Mouse (Mus musculus) 3134 (cell line): ENCODE measurements at regions not wholly inside any gene's neighbourhood (a gene's known extent, or its start where the extent isn't known, plus 50 kb on each side); places are given as distances from the start of the nearest gene placed in this dataset.

ENCODE experiments used
- DNase-seq: peaks from one replicate; pipeline ENCODE4 v3.0.0-alpha.2; 2011; ENCODE audit warnings: low spot score; ENCODE audit not compliant: insufficient read length; ENCODE audit errors: extremely low read depth

DNA sequence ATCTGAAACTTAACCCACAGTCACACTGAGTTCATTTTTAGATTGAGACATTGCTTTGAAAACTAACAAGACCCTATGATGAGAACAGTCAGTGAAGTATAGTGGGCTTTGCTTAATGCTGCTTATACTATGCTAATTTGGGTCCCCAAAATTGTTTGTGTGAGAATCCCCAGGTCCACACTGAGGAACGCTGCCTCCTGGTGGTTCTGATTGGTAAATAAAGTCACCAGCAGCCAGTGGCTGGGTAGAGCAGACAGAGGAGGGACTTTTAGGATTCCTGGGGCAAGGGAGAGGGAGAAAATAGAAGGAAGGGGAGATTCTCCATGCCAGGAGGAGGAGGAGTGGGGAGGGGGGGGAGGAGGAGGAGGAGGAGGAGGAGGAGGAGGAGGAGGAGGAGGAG lies 288.4 kb upstream of the Htr2a start:
- DNase-seq: no peak

DNA sequence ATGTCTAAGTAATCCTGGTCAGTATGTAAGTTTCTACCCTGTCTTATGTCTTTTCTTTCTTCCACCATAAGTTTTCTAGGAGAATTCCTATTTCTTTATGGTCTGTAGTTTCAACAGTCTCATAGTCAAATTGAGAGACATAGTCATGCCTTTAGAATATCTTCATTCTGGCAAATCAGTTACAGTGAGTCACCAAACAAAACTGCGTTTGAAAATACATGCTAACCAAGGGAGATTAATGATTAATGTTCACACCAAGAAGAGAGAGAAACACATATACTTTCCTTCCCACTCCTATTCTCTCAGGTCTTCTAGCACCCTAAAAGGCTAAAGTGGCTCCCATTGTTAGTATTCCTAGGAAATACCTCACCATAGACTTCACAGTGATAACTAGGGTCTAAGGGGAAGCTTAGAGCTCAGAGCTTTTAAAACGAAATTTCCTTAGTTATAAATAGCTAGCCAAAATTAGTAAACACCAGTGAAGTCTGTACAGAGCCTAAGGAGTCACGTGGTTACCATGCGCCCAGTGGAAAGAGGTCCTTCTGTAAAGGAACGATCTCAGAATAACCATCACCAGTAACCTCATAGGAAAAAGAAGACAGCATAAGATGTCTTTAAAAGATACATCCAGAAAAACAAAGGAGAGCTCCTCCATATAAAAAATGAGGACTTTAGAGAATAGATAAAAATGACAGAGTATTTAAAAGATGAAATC lies 281.8 kb upstream of the Htr2a start:
- no peak for DNase-seq

DNA sequence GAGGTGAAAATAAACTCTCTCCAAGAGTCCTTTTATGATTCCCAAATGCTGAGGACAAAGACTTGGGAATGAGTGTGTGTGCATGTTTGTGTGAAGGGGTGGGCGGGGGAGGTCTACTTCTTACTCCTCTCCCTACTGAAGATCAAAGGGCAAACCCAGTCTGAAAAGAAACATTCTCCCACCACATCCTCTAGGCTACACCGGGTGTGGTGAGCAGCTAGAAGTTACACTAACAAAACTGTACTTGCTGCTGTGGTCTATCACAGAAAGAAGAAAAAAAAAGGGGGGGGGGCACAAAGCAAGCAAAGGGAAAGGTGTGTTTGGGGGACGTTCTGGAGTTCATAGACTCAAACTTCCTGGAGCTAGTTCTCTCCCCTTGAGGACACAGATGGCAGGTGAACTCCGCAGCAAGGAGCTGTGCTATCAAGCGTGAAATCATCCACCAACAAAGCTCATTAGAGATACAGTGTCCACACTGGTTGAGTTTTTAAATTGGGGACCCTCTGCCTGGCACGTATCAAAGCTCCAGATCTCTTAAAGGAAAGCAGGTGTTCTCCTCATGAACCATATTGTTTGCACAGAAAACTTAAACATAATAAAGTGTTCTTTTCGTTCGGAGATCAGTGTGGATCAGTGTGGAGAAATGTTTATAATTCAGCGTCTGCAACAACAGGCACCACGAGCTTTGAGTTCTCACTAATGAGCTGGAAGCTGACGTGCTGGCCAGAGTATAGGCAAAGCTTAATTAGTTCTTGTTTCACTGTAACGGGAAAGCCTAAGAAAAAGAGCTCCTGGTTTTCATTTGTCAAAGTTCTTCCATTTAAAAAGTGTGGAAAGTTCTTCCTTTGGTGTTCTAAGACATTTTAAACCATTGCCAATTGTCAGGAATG lies 280.7 kb upstream of the Htr2a start:
- no peak for DNase-seq

DNA sequence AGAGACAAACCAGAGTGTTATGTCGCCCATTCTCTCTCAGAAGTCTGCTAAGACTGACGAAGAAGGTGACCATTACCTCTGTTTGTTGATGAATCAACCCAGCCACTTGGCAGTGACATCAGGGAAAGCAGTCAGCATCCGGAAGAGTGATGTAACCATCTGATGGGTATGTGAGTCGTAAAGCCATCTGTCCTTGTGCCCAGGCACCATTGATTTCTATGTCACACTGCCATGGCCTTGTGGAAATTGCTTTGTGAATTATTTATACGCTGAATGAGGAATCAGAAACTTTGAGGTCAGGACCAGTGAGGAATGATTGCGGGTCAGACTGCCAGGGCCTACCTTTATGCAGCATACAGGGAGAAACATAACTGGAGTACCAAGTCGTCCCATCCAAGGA lies 256.2 kb upstream of the Htr2a start:
- DNase-seq: no peak

DNA sequence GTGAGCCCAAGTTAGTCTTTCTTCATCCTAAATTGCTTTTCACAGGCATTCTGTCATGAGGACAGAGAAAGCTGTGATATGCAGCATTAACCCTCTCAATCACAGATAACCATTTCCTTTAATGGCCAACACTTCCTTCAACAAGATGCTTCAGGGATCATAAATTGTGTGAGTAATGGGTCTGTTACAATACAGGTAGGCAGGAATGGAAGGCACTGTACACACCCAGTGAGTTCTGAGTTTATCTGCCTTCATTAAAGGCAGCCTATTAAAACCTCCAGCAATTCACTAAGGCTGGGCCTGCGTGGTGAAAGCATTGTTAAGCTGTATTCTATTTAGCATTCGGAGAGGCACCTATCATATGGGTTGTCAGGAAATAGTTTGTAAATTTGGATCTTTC lies 248.2 kb upstream of the Htr2a start:
- DNase-seq: no peak

DNA sequence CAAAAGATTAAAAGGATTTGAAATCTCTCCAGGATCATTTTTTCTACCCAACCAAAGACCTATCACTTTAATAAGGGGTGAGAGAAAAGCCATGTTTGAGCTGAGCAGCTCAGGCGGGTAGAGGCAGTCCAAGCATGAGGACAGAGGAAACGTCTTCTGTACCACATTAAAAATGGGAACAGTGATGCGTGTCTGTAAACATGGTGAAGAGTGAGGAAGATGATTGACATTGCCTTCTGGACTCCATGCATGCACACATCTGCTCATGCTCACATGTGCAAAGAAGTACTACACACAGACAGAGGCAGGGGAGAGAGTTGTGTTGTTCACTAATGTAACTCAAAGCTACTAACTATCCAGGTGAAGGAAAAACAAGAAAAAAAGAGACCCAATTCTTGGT lies 243.4 kb upstream of the Htr2a start:
- no peak for DNase-seq

DNA sequence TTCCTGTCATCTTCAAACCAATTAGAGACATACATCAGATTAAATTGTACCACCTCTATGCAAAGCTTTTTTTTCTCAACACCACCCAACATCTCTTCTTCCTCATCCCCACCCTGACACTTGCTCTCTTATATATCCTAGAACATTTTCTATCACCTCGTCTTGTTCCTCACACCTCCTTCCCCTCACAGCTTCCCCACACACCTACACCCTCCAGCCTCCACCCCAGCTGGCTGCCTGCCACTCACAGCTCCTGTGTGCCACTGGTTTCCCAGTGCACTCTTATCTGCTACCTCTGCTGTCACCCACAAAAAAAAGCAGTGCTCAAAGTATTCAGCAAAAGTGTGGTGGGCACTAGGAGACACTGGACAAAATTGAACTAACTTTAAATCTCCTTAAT lies 231.2 kb upstream of the Htr2a start:
- no peak for DNase-seq

DNA sequence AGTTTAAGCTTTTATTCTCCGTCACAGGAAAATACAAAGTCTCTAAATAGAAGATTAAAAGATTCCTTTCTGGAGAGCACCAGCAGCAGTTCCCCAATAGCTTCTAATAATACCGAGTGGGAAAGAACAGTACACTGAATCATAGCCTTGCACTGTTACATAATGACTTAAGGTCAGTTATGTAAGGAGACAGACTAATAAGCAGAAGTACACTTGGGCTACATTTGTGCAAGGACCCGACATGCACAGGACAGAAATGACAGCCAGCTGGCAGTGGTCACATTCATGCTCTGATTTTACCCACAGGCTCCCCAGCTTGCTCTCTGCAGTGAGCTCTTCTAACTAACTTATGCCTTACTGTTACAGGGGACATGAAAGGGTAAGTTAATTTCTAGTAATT lies 212.4 kb upstream of the Htr2a start:
- no peak for DNase-seq

DNA sequence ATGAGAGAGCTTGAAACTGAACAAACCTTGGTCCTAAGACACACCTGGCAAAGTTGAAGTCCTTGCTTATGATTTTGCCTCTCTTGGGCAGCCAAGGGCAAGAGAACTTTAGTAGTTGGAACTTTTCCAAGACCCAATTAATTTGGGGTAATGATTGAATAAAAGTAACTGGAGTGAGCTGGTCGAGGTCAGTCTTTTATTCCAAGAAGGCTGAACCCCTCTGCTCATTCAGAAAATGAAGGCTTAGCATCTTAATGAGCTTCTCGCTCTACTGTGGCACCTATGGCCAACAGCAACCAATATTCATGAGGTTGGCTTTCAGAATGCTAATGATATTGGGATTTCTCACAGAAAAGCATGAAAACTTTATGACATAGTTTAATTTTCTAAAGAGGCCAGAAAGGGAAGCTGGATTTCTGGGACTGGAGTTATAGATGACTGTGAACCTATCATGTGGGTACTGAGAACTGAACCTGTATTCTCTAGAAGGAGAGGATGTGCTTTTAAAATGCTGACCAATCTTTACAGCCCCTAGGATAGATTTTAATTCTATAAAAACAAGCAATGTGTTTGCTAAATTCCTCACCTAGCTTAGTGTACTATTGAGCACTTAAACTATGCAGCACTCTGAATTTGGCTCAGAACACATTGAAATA lies 176.5 kb upstream of the Htr2a start:
- no peak for DNase-seq

DNA sequence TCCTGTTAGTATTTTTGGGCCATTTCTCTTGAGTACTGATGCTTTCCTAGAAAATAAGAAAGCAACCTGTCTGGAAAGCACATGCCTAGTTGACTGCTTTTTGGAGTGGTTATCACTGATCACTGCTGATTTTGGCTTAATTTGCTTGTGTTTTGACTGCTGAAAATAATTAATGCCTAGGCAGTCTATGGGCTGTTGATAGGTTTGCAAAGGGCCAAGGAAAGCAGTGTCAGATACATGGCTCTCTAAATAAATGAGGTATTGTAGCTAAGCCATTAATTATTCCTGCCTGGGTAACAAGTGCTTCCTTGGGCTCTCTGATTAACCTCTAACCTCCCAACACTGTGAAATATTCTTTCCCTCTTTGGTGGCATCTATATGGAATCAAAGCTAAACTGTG lies 145.1 kb upstream of the Htr2a start:
- DNase-seq: no peak

DNA sequence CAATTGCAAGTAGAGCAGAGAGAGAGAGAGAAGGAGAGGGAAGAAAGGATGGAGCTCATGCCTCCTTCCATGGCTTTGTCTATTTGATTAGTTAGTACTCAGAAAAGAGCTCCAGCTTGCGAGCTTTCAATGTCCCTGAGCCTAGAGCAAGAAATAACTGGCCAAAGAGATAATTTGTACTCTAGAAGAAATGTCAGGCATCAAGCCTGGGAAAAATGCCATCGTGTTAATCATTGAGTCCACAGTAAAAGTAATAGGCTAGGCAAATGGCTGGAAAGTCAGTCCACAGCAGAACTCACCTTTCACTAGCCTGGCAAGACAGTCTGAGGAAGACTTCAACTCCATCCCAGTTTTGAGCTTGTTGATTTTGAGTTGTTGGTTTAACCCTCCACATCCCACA lies 129.1 kb upstream of the Htr2a start:
- no peak for DNase-seq

DNA sequence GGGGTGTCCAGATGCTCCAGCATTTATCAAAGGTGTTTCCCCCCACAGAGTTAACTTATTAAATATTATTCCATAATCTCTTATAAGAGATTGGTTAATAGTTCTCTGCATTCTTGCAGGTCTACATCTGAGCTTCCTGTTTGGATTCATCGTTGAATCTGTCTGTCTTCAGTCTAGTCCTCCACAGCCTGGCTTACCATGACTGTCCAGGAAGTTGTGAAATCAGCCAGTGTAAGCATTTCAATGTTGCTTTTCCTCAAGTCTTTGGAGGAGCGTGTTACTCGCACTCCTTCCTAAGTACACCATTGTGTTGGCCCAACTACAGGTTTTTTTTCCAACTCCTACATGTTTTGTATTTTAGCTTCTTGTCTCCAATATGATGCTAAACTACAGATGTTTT lies 124.2 kb upstream of the Htr2a start:
- DNase-seq: no peak

DNA sequence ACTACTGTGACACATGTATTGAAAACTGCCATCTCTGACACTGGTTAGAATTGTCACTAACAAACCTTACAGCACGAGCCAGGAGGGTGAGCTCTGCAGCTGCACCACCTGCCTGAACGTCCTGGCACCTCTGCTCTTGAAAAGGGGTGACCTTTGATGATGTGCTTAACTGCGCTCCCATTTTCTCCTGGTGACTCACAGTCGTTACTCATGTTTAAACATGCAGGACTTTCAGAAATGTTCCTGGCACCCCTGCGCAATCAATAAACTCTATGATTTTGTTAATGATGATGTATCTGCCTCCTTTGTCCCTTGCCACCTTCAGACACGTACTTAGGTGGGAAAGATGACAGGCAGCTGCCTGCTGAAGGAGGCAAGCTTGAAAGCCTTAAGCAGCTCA lies 121.1 kb upstream of the Htr2a start:
- DNase-seq: no peak

DNA sequence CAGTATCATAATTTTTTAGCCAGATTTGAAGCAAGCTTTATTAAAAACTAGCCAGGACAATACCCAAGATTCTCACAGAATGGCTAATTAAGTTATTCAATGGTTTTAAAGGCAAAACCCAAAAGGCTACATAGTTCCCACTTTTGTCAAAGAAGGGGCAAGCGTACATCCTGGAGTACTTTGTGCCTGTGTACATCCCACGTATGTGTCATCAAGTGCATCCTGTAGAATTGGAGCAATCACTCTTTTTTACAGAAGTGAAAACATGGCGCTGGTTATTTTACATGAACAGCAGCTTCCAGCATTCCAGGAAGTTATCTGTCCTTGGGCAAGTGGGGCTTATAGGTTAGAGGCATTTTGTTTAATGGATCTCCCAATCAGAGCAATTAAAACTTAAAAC lies 119.0 kb upstream of the Htr2a start:
- no peak for DNase-seq

DNA sequence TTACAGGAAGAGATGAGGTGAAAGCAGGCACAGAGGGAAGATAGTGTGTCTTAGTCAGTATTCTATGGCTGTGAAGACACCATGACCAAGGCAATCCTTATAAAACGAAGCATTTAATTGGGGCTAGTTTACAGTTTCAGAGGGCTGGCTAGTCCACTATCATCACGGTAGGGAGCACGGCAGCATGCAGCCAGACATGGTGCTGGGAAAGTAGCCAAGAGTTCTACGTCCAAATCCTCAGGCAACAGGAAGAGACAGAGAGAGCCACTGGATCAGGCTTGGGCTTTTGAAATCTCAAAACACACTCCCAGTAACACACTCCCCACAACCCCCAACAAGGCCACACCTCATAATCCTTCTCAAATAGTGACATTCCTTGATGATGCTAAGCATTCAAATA lies 113.4 kb upstream of the Htr2a start:
- no peak for DNase-seq

DNA sequence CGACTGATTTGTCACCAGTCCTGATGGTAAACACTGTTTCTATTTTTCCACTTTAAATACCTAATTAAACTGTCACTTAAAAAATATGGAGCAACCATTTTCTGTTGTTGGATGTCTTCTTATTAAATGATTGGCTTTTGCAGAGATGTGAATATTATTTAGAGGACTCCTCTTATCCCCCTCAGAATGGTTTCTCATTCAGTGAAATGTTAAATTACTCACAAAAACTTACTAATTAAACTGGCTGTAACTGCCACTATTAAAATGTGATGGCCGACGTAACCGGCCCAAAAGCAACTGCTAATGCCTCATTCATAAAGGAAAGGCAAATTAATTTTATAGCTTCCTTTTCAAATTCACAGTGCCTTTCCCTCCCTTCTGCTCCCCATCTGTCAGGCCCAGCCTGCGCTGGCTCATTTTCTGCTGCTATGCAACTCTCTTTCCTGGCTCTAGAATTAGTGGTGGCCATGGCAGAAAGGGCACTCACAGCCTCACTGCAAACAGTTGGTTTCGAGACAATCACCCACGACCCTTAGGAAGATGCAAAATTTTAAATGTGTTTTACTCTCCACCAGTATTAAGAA lies 111.2 kb upstream of the Htr2a start:
- no peak for DNase-seq

DNA sequence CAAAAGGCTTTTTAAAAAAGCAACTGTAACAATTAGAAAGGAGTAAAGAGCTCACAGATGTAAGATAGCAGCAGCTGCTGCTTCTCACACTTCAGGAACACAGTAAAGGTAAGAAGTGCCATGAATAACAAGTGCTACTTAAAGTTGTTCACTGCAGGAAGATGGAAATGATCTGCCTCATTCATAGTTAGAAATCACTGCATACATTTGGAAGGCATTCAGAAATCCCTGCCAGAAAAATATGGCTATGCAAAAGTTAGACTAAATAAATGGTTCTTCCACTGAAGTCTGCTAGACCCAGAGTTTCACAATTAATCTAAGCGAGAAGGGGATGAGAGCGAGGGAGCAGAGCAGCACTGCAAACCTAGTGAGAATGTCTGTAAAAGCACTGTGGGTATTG lies 102.5 kb upstream of the Htr2a start:
- DNase-seq: no peak

DNA sequence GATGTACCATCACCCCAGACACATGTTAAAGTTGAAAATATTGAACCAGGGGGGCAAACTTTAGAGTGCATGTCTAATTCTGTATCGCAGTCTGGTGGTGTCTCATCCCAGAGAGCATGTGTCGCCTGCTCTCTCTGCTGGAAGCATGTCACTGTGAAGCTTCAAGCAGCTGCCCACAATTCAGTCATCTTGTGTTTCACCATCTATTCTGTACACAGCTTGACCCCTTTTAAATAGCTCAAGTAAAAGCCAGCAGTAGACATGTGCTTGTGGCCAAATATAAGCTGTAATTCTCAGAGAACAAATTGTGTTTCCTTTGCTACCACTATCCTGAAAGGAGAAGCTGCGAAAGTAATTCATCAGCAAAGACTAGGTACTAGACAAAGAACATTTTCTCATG lies 96.6 kb upstream of the Htr2a start:
- no peak for DNase-seq

DNA sequence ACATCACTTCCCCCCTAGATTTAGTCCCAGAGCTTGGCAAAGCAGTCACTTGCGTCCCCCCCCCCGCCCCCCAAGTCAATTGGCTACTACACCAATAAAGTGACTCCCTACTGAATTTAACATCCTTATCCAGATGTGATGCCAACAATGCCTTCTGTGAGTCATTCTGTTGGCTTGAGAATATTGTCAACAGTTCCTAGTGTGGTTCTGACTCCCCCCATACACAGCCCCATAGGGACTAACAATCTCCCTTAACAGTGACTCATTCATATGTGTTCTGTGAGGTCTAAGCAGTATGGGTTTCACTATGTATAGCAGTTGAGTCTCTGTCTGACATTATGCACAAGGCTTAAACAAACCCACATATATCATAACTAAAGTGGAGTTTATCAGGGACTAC lies 89.5 kb upstream of the Htr2a start:
- no peak for DNase-seq

DNA sequence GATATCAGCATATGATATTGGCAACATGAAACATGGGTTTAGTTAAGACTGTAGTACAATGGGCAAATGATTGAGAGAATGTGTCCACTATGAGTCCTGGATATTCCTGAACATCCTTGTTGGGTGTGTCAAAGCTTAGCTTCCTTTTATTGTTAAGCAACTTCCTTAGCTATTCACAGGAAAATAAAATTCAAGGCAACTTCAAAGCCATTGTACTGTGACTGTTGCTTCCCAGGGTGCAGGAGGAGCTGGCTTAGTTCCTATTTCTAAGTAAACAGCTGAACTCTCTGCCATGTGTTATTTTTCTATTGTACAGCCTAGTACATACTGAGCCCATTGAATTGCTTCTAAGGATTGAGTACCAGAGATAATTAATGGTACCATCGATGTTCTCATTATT lies 87.0 kb upstream of the Htr2a start:
- DNase-seq: no peak

DNA sequence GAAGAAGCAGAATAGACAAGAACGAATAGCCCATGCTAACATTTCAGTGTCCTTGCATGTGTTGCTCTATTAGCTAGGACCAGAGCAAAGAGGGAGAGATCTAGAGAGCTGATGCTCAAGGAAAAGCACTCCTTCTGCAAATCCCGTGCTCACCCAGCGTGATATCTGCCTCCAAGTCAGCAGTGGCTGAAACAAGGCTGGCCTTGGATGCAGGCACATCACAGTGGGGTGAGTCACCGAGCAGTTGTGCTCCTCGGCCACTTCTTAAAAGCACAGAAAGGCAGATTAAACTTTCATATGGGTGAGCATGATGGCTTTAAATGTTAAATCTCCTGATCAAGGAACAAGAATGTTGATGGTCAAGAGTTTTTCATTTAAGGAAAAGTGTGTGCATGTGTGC lies 82.3 kb upstream of the Htr2a start:
- no peak for DNase-seq
